Mouse (Mus musculus) cerebellum, adult 8-10 months (tissue): ENCODE data around the gene Tmtc2.

Source experiments
- DNase-seq: peaks from one replicate; pipeline ENCODE4 v3.0.0; 2022

Gene Tmtc2

GRCm38 (mm10) chr10:105573908-105574694 lies at the start of gene Tmtc2:
Gene Tmtc2 (minus strand): TSS chr10:105574451.
- peak; percentile 89 for DNase-seq

- DNase-seq = no peak
Measured at GRCm38 (mm10) chr10:105612117-105612516, 37.9 kb upstream of the Tmtc2 start.

GRCm38 (mm10) chr10:105598826-105599225 lies 24.6 kb upstream of the Tmtc2 start:
- DNase-seq = no peak

- DNase-seq = no peak
Measured at GRCm38 (mm10) chr10:105597226-105597625, 23.0 kb upstream of the Tmtc2 start.

- peak; percentile 73 for DNase-seq
Measured at GRCm38 (mm10) chr10:105595480-105596102, 21.3 kb upstream of the Tmtc2 start.

- no peak for DNase-seq
Measured at GRCm38 (mm10) chr10:105588141-105588540, 13.9 kb upstream of the Tmtc2 start.

GRCm38 (mm10) chr10:105579318-105579717 lies 5.1 kb upstream of the Tmtc2 start:
- DNase-seq = no peak

- DNase-seq = peak; percentile 57
Measured at GRCm38 (mm10) chr10:105578291-105578845, 4.1 kb upstream of the Tmtc2 start.

GRCm38 (mm10) chr10:105574695-105575660 lies 727 bp upstream of the Tmtc2 start:
- peak; percentile 96 for DNase-seq

- peak; percentile 51 for DNase-seq
Measured at GRCm38 (mm10) chr10:105573306-105573907, 844 bp downstream of the Tmtc2 start.

- DNase-seq = no peak
Measured at GRCm38 (mm10) chr10:105572829-105573228, 1.4 kb downstream of the Tmtc2 start.

- no peak for DNase-seq
Measured at GRCm38 (mm10) chr10:105572301-105572700, 1.9 kb downstream of the Tmtc2 start.

GRCm38 (mm10) chr10:105571831-105572230 lies 2.4 kb downstream of the Tmtc2 start:
- no peak for DNase-seq

- no peak for DNase-seq
Measured at GRCm38 (mm10) chr10:105571019-105571418, 3.2 kb downstream of the Tmtc2 start.

GRCm38 (mm10) chr10:105569573-105569972 lies 4.7 kb downstream of the Tmtc2 start:
- DNase-seq = no peak

- peak; percentile 52 for DNase-seq
Measured at GRCm38 (mm10) chr10:105567825-105568531, 6.3 kb downstream of the Tmtc2 start.

- DNase-seq = no peak
Measured at GRCm38 (mm10) chr10:105561548-105561947, 12.7 kb downstream of the Tmtc2 start.

GRCm38 (mm10) chr10:105557581-105557980 lies 16.7 kb downstream of the Tmtc2 start:
- DNase-seq = no peak

- no peak for DNase-seq
Measured at GRCm38 (mm10) chr10:105556890-105557572, 17.2 kb downstream of the Tmtc2 start.

GRCm38 (mm10) chr10:105554153-105554552 lies 20.1 kb downstream of the Tmtc2 start:
- DNase-seq = no peak

- no peak for DNase-seq
Measured at GRCm38 (mm10) chr10:105548040-105548439, 26.2 kb downstream of the Tmtc2 start.
